Mouse (Mus musculus): ENCODE data around the gene Isg20.

Gene Isg20

DNA sequence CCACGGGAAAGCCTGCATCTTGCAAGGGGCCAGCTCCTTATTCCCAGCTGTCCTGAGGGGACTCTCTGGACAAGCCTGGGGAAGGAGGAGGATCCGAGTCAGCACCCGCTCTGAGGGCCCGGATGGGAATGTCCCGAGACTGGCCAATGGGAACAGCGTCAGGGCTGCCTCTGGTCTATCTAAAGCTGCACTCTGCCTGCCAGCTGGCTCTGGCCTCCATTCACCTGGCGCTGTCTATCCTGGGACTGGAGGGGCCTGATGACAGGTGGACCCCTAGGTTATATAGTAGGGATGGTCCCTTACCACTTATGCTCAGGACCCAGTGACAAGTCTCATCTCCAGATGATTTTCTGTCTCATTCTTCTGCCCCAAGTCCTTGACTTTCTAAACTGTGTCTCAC lies 11.6 kb downstream of the Isg20 start:
- TF ChIP-seq NANOG (IDR thresholded peaks at IDR 0.05; ENCODE audit: borderline replicate concordance, low read length) (no peak), POU5F1 (IDR thresholded peaks at IDR 0.05; ENCODE audit: borderline replicate concordance, low read length) (no peak), CTCF (conservative IDR thresholded peaks at IDR 0.05; ENCODE audit: low read length) (no peak)
- Histone ChIP-seq H3K4me1 (replicated peaks; ENCODE audit: low read depth, low read length) (peaks cover 17% of the 10 kb centered on the region), H3K4me3 (replicated peaks; ENCODE audit: low read length) (no peak overlapping the region), H3K27me3 (ENCODE audit: insufficient read depth, low read length) (peaks cover 36% of the 10 kb centered on the region), H3K36me3 (ENCODE audit: insufficient read depth, low read length) (no peaks in the 10 kb centered on the region), H3K9me3 (ENCODE audit: low read length) (no peaks in the 10 kb centered on the region)

DNA sequence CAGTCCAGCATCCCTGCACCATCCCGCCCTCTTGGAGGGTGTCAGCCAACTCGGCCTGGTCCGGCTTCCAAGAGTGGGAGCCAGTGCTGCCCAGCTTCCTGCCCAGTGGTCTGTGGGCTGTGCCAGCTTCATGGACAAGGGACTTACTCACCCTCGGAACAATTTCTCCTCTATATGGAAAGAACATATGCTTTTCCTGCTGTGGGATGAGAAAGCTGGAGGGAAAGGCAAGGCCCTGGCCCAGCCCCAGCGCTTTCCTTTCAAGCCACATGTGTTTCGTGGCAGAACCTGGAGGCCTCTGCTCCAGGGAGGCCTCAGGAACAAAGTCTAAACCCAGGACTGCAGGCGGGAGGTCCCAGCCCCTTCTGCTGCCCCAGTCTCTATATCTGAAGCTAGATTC lies 12.5 kb downstream of the Isg20 start:
- Histone ChIP-seq H3K4me1 (replicated peaks; ENCODE audit: low read depth, low read length) (peaks cover 15% of the 10 kb centered on the region), H3K27me3 (ENCODE audit: insufficient read depth, low read length) (peaks cover 38% of the 10 kb centered on the region), H3K9me3 (ENCODE audit: low read length) (no peaks in the 10 kb centered on the region), H3K4me3 (replicated peaks; ENCODE audit: low read length) (0 out of 2 replicates have a peak overlapping the region, but pooled peaks have one; percentile 26), H3K36me3 (ENCODE audit: insufficient read depth, low read length) (no peaks in the 10 kb centered on the region)
- no peak for TF ChIP-seq POU5F1 (IDR thresholded peaks at IDR 0.05; ENCODE audit: borderline replicate concordance, low read length)

DNA sequence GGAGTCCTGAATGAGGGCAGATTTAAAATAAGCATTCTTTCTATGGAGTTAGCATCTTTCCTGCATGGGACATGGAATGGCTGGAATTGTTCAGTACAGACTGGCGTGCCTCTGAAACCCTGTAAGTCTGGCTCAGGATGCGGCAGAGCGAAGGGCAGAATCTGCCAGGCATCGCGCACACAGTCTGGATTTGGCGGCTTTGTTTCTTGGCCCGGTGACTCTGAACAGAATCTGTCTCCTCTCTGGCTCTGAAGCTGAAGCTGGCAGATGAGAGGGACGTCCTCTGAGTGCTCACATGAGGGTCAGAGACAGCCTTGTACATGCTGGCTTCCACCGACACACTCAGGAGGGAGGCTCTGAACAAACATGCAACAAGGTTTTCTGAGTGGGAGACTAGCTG lies 12.9 kb downstream of the Isg20 start:
- Histone ChIP-seq H3K36me3 (ENCODE audit: insufficient read depth, low read length) (no peaks in the 10 kb centered on the region), H3K4me1 (replicated peaks; ENCODE audit: low read depth, low read length) (peaks cover 15% of the 10 kb centered on the region), H3K4me3 (replicated peaks; ENCODE audit: low read length) (0 out of 2 replicates have a peak overlapping the region, but pooled peaks have one; percentile 26), H3K27me3 (ENCODE audit: insufficient read depth, low read length) (peaks cover 38% of the 10 kb centered on the region), H3K9me3 (ENCODE audit: low read length) (no peaks in the 10 kb centered on the region)
- TF ChIP-seq POU5F1 (IDR thresholded peaks at IDR 0.05; ENCODE audit: borderline replicate concordance, low read length): no peak
- TF ChIP-seq NANOG (IDR thresholded peaks at IDR 0.05; ENCODE audit: borderline replicate concordance, low read length): no peak
- TF ChIP-seq CTCF (conservative IDR thresholded peaks at IDR 0.05; ENCODE audit: low read length): no peak

DNA sequence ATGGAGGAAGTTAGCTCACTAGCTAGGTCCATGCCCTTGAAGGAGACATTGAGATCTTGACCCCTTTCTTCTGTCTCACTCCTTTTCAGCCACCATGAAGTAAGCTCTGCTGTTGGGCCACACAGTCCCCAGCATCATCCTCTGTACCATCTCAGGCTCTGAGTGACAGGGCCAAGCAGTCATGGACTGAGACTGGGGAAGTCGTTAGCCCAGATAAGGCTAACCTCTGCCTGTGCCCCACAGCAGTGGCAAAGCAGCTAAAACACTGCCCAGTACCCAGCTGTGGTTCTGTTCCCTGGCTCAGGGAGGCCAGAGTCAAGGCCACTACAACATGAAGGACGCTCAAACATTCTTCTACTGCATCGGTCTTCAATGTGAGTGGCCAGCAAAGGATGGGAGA lies 14.0 kb downstream of the Isg20 start:
- TF ChIP-seq POU5F1 (IDR thresholded peaks at IDR 0.05; ENCODE audit: borderline replicate concordance, low read length): no peak
- Histone ChIP-seq H3K4me3 (replicated peaks; ENCODE audit: low read length) (no peak overlapping the region), H3K27me3 (ENCODE audit: insufficient read depth, low read length) (peaks cover 32% of the 10 kb centered on the region), H3K4me1 (replicated peaks; ENCODE audit: low read depth, low read length) (peaks cover 9% of the 10 kb centered on the region), H3K9me3 (ENCODE audit: low read length) (no peaks in the 10 kb centered on the region), H3K36me3 (ENCODE audit: insufficient read depth, low read length) (no peaks in the 10 kb centered on the region)

DNA sequence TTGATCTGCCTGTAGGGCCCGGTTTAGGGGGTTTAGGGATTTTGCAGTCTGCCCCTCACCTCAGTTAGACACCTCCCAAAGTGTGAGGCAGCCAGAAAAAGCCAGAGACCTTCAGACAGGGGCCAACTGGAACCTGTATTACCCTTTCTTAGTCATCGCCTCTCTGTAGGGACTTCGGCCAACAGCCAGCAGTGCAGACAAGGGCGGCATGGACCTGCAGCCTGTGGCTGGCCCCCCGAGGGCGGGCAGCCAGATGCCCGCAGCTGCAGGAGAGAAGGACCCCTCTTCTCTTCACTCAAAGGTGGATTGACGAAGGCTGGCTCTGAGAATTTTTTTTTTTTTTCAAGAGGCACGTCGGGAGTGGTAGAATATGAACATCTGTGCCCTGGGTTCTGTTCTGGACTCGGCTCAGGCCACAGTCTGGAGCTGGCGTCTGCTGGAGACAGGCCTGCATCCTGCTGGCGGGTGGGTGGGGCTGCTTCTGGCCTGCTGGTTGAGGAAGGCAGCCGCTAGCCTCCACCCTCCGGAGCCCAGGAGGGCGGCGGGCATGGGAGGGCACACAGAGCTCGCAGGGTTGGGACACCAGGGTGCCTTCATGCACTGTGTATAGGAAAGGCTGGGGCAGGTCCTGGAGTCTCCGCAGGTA lies 25.9 kb downstream of the Isg20 start:
- Histone ChIP-seq H3K4me3 (replicated peaks; ENCODE audit: low read length) (peak overlapping the region; percentile 61), H3K9me3 (ENCODE audit: low read length) (no peaks in the 10 kb centered on the region), H3K27me3 (ENCODE audit: insufficient read depth, low read length) (peaks cover 14% of the 10 kb centered on the region; the same call in 1 of the 2 replicates), H3K36me3 (ENCODE audit: insufficient read depth, low read length) (no peaks in the 10 kb centered on the region), H3K4me1 (replicated peaks; ENCODE audit: low read depth, low read length) (peaks cover 7% of the 10 kb centered on the region)
- no peak for TF ChIP-seq NANOG (IDR thresholded peaks at IDR 0.05; ENCODE audit: borderline replicate concordance, low read length)
- no peak for TF ChIP-seq CTCF (conservative IDR thresholded peaks at IDR 0.05; ENCODE audit: low read length)
- no peak for TF ChIP-seq POU5F1 (IDR thresholded peaks at IDR 0.05; ENCODE audit: borderline replicate concordance, low read length)

DNA sequence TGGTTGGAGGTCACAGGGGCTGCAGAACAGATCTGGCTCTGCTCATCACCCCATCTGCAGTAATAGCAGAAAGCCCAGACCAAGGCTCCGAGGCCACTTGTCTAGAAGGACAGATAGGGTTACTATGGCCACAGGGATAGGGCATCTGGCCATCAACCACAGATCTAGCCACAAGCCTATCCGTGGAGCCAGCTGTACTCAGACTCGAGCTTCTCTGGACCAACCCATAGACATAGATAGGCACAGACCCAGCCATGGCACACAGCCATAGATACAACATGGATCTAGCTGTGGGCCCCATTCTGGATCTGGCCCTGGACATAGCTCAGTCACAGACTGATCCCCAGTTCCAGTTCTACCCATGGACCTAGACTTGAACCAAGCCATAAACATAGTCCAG lies 27.7 kb downstream of the Isg20 start:
- Histone ChIP-seq H3K4me1 (replicated peaks; ENCODE audit: low read depth, low read length) (peaks cover 7% of the 10 kb centered on the region), H3K9me3 (ENCODE audit: low read length) (no peaks in the 10 kb centered on the region), H3K4me3 (replicated peaks; ENCODE audit: low read length) (no peak overlapping the region), H3K36me3 (ENCODE audit: insufficient read depth, low read length) (no peaks in the 10 kb centered on the region), H3K27me3 (ENCODE audit: insufficient read depth, low read length) (peaks cover 7% of the 10 kb centered on the region; the same call in 1 of the 2 replicates)
- TF ChIP-seq NANOG (IDR thresholded peaks at IDR 0.05; ENCODE audit: borderline replicate concordance, low read length) (no peak), CTCF (conservative IDR thresholded peaks at IDR 0.05; ENCODE audit: low read length) (no peak), POU5F1 (IDR thresholded peaks at IDR 0.05; ENCODE audit: borderline replicate concordance, low read length) (no peak)

DNA sequence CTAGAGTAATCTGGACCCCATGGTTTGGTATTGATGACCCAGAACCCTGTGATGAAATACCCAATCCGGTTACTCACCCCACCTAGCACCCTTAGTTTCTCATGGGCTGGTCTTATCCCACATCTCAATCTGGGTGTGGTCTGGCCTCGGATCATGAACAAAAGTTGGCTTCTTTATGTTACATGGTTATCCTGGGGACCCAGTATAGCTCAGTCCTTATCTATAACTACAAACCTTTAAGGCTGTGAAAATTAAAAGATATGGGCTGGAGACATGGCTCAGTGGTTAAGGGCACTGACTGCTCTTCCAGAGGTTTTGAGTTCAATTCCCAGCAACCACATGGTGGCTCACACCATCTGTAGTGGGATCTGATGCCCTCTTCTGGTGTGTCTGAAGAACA lies 29.3 kb downstream of the Isg20 start:
- Histone ChIP-seq H3K9me3 (ENCODE audit: low read length) (no peaks in the 10 kb centered on the region), H3K27me3 (ENCODE audit: insufficient read depth, low read length) (peaks cover 6% of the 10 kb centered on the region; the same call in 1 of the 2 replicates), H3K4me1 (replicated peaks; ENCODE audit: low read depth, low read length) (peaks cover 7% of the 10 kb centered on the region), H3K36me3 (ENCODE audit: insufficient read depth, low read length) (no peaks in the 10 kb centered on the region), H3K4me3 (replicated peaks; ENCODE audit: low read length) (no peak overlapping the region)
- TF ChIP-seq POU5F1 (IDR thresholded peaks at IDR 0.05; ENCODE audit: borderline replicate concordance, low read length): no peak
- no peak for TF ChIP-seq CTCF (conservative IDR thresholded peaks at IDR 0.05; ENCODE audit: low read length)
- TF ChIP-seq NANOG (IDR thresholded peaks at IDR 0.05; ENCODE audit: borderline replicate concordance, low read length): no peak

DNA sequence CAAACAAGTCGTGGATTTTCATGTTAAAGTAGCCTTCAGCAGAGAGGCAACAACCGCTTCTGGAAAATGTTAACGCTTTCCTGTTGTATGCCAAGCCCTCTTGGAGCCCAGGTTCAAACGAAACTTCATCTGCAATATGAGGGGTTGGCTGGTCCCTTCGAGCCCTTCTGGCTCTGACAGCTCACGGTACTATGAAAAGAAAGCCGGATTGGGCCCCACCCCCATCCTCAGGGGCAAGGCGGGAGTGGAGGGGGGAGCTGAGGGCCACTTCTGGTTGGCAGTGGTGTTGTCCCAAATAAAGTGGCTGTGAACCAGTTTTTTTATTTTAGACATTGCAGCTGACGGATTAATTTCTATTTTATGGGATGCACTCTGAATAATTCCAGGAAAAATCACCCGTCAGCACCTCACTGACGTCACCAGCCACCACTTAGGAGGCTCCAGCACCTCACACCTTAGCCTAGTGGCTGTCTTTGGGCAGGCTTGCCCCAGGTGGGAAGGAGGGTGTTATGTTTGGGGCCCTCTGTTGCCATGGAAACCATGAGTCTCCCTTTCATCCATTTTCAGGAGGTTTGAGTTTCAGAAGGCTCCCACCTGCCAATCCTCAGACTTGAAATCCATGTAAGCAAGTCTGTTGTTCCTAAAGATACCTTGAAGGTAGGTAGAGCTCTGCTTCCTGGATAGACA lies 40.8 kb downstream of the Isg20 start:
- Histone ChIP-seq H3K4me1 (replicated peaks; ENCODE audit: low read depth, low read length) (peaks cover 13% of the 10 kb centered on the region), H3K27me3 (ENCODE audit: insufficient read depth, low read length) (0 out of 2 replicates have a peak, but pooled peaks cover 6% of the 10 kb centered on the region), H3K9me3 (ENCODE audit: low read length) (no peaks in the 10 kb centered on the region), H3K36me3 (ENCODE audit: insufficient read depth, low read length) (no peaks in the 10 kb centered on the region), H3K4me3 (replicated peaks; ENCODE audit: low read length) (no peak overlapping the region)
- TF ChIP-seq NANOG (IDR thresholded peaks at IDR 0.05; ENCODE audit: borderline replicate concordance, low read length) (no peak), POU5F1 (IDR thresholded peaks at IDR 0.05; ENCODE audit: borderline replicate concordance, low read length) (no peak), CTCF (conservative IDR thresholded peaks at IDR 0.05; ENCODE audit: low read length) (no peak)

All from E14TG2a.4 (cell line).